Mouse (Mus musculus) adrenal gland, postnatal 14 days (tissue): ENCODE data around the gene Rbak. TPM values are rescaled to one million over a fixed set of nuclear protein-coding genes. Genes with fewer than 3 reads are reported as not detected.
A peak's percentile ranks its signal among the peaks of the same experiment; 100 is the strongest.
"Not testable (repeated sequence)": the region's sequence is repeated elsewhere in the genome, so short reads cannot be mapped to it uniquely, and the experiment has no call there.

Source experiments
- DNase-seq: peaks from one replicate; pipeline ENCODE4 v3.0.0; 2021; ENCODE audit warnings: mixed read lengths
- long read RNA-seq, 2 experiments: library from polyadenylated mRNA; stranded (forward); transcript quantifications; one replicate each; pipeline ENCODE4 v2.0.0; 2021
- total RNA-seq: library from RNA; stranded (reverse); gene quantifications from 2 replicates; pipeline ENCODE4 v1.2.3, GENCODE M21; 2021

Gene Rbak
- 10.5 and 13.4 TPM in 2 replicates for total RNA-seq
- long read RNA-seq, experiment 1, transcript Rbak-201 (5 exons, 3,335 nt): major isoform, 5 of 22 reads
- long read RNA-seq, experiment 1, partial matches to known transcripts: 0 of 22 reads
- long read RNA-seq, experiment 1, other reads (novel, unspliced or antisense): 16 of 22 reads
- long read RNA-seq, experiment 2, partial matches to known transcripts: 1 of 23 reads
- long read RNA-seq, experiment 2, other reads (novel, unspliced or antisense): 19 of 23 reads

DNA sequence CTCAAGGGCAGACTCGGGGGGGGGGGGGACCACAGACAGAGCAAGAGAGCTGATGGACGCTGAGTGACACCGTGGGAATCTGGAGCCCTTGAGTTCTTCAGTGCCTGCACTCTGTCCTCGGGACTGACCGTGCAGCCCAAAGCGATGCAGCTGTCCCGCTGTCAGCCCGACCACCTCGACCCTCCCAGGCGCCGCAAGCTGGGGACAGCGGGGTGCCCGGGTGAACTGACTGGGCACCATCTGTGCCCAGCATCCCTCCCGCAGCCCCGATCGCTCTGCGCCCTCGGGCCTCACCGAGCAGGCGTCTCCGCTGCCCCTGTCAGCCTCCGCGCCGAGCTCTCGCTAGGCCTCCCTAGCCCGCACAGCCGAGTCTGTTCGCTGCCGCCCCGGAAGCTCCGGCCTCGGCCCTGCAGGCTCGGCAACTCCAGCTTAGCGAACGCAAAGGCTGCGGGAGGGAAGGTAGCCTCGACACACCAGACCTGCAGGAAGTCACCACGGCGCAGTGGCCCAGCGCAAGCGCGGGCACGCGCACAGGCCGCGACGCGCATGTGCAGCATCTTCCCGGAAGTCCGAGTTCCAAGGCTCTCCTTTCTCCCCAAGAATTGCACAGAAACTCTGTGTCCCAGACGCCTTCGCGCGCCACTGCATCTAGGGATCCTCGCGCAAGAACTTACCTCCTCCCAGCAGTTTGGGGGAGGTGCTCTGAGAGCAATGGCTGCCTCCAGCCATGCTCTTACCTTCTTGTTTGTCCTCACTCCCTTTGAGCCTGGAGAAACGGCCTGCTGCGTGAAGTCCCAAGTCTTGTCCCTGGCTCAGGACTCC lies at the start of gene Rbak, which contains the start of gene Spdye4b:
TSS of gene Rbak (minus strand) at position 521 of the 822 bp plus-strand sequence.
TSS of gene Spdye4b (plus strand) at position 763 of the 822 bp plus-strand sequence.
- peak; percentile 94 for DNase-seq

DNA sequence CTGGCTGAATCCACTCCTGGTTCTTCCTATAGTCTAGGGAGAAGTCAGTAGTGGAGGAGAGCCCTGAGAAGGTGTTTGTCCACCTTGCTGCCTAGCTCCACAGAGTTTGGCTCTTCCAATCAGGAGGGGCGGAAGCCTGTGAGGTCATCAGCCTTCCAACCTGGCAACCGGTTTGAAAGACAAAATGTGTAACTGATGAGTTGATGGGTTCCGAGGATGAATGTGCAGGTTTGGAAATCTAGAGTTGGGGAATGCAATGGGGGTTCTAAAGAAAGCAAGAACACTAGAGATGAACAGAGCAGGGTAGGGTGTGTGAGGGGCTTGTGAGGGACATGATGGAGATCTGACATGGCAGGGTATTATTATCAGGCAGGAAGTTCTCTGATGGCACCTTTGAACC lies 46.2 kb upstream of the Rbak start, which contains the start of gene Spdye4a:
TSS of gene Spdye4a (minus strand) at position 101 of the 400 bp plus-strand sequence.
- no peak for DNase-seq

DNA sequence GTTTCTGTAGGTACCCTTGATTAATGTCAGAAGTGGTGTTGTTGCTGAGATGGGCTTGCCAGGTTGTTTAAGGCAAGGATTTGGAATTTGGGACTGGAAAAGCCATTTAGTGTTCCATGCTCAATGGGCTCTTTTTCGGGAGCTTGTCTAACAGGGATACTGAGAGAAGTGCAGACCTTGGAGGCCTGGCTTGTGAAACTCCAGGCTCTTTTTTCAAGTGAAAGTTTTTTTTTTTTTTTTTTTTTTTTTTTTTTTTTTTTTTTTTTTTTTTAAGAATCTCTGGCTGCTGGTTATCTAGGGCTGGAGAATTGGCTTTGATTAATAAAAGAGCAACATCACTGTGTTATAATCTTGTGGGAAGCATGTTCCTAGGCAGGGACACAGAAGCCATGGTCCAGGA lies 41.7 kb upstream of the Rbak start:
- no peak for DNase-seq

DNA sequence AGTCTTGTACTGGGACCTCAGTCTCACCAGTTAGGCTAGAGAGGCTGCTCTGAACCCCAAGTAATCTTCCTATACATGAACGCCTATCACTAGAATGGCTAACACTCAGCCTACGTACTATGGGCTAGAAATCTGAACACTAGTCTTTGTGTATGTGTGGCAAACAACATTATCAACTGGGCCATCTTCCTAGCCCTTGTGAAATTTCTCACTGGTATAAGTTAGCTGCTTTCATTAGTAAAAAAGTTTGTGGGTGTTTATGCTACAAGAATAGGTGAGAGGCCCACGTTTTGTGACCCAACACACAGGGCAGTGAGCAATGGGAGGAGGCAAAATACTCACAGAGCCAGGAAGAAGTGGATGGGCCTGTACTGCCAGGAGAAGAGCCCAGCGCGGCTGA lies 40.4 kb upstream of the Rbak start:
- no peak for DNase-seq

DNA sequence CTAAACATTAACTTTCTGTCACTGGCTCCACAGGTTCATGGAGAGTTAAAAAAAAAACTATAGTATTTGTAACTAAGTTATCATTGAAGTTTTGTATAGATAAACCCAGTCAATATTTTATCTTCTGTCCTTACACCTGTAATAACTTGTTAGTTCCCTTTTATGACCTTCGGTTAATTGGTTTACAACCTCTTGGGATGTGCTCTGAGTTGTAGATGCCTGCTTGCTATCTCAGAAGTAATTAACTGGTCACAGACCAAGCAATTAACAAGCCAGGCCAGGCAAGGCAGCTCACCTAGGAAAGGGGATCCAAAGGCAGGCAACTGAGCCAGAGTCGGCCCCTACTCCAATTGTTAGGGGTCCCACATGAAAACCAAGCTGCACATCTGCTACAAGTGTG lies 33.3 kb upstream of the Rbak start:
- DNase-seq: no peak

DNA sequence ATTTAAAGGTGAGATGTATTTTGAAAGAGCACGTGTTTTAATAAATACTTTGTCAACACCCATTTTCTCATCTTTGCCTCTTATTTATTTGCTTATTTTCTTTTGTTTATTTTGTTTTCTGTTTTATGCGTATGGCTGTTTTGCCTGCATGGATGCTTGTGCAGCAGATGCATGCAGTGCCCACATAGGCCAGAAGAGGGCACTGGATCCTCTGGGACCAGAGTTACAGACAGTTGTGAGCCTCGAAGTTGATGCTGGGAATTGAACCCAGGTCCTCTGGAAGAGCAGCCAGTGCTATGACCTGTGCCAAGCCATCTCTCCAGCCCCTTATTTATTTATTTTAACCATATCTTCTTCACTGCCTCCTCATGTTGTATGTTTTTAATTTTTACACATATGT lies 24.4 kb upstream of the Rbak start:
- no peak for DNase-seq

DNA sequence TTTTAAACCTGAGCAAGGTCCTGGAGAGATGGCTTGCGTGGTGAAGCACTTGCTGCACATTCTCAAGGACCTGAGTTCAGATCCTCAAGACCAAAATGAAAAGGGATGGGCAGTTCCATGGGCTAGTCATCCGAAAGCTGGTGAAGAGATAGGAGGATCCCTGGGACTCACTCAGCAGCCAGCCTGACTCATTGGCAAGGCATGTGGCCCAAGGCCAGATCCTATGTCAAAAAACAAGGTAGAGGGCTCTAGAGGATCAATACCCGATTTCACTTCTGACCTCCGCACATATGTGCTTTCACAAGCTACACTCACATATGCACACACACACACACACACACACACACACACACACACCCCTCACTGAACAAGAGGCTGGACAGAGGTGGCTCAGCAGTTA lies 15.9 kb upstream of the Rbak start:
- peak; percentile 25 for DNase-seq

DNA sequence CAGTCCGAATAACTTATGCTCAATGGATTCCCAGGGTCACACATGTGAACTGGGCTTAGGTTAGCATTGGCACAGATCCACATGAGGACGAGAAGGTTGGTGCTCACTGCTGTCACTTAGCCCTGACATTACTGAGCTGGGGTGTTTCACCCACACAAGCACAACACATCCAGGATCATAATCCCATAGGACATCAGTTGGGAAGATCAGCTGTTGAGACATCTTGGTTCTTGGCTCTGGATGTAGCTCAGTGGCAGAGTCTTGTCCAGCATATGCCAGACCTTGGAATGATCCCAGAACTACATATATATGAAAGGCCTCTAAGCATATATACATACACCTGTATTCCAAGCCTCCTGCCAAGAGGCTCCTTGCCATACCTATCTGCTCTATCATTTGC lies 14.6 kb upstream of the Rbak start:
- no peak for DNase-seq

DNA sequence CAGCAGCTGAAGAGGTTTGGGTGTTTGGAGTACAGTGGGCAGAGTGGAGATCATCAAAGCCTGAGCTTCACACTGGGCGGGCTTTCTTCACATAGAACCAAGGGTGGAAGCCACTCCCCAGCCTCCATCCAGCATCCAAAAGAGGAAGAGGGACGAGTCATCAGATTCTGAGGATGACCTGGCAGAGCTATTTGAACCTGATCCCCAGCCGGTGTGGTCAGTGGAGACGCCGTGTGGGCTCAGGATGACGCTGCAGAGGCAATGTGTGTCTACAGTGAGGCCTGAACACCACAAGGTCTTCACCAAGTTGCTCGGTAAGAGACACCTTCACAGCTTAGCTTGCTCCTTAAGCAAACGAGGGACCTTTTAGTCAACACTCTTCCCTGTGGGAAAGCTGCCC lies 14.2 kb upstream of the Rbak start:
- DNase-seq: not testable (repeated sequence)

DNA sequence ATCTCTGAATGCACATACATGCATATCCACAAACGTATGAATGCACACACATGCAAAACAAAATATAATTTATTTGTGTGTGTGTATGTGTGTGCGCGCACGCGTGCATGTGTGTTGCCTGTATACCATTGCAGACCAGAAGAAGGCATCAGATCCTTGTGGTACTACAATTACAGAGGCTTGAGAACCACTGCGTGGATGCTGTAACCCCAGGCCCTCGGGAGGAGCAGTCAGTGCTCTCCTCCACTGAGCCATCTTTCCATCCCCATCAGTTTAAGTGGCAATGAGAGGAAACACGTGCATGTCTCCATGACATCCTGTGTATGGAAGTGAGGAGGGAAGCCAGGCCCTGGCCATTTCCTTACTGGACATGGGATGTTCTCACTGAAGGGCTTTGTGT lies 12.2 kb upstream of the Rbak start:
- no peak for DNase-seq

DNA sequence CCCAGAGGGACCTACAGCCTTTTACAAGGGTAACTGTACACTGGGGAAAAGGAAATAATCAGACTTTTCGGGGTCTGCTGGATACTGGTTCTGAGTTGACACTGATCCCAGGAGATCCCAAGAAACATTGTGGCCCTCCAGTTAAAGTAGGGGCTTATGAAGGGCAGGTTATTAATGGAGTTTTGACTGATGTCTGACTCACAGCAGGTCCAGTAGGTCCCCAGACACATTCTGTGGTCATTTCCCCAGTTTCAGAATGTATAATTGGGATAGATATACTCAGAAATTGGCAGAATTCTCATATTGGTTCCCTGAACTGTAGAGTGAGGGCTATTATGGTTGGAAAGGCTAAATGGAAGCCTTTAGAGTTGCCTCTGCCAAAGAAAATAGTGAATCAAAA lies 7.4 kb upstream of the Rbak start:
- DNase-seq: not testable (repeated sequence)

DNA sequence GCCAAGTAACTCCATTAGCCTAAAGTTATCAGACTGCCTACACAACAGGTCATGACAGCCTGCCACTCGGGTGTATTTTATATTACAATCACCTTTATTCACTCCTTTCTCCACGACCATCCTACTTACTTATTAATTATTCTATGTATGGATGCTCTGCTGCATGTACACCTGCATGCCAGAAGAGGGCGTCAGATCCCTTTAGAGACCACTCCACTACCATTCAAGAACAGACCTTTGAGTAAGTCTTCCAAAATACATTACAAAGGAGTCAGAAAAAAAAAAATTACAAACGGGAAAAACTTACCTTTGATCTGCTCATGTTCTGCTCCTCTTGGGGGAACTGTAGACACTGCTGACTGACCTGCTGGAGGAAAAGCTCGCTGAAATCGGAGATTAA lies 1.4 kb downstream of the Rbak start:
- DNase-seq: peak; percentile 21

DNA sequence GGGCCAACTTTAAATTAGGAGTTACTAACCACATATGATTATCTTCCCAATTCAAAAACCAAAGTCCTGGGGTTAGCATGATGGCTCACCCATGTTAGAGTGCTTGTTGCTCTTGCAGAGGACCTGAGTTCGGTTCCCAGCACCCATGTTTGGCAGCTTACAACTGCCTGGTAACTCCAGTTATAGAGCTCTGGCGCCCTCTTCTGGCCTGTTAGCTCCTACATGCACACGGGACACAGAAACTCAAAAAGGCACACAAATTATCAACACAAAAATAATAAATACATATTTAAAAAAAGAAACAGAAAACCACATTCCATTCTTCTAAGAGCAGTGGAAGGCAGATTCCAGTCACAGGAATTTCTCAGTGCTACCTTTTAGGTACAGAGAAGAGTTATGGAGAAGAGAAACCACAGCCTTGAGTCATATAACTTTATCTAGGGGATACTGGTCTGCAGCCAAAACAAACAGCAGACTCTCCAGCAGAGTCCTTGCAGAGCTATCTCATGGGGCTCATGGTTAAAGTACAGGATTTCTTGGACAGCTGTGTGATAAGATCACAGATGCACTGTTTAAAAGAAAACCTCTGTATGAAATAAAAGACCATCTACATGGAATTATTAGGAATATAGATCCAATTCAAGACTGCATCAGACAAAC lies 2.9 kb downstream of the Rbak start:
- peak; percentile 45 for DNase-seq

DNA sequence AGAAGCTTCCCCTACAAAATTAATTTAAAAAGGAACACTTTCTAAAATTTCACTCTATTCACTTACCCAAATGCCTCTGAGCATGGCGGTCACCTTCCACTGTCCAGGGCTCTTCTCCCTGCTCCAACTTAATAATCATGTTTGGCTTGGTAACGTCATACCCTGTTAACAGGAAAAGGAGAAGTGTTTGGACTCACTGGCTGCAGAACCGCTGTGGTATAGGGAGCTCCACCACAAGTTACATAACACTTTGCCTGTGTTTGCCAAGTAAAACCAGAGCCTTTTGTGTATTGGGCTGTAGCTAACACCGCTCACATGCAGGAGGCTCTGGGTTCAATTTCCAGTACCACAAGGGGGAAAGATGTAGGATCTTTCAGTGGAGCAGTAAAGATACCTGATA lies 4.6 kb downstream of the Rbak start:
- no peak for DNase-seq

DNA sequence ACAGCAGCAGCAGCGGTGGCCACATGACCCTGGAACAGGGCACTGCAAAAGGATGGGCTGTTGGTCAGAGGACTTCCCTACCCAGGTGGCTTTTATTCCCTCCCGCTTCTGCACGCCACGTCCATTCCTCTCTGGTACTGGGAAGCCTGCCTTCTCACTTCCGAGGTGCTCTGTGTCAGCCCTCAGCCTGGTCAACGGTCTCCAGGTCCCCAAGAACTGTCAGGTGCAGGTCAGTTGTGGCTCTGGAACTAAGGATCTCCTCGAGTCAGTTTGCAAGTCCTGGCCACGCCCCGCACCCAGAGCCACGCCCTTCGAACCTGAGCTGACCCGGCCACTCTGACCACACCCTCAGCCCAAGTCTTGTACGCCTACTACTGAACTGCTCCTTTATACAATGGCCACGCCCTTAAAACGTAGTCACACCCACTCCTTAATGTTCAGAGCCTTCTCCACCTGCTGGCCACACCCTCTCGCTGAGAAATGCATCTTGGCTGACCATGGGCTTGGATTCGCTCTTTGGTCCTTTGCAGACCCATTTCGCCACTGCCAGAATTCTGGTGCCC lies 15.0 kb downstream of the Rbak start:
- peak; percentile 37 for DNase-seq

DNA sequence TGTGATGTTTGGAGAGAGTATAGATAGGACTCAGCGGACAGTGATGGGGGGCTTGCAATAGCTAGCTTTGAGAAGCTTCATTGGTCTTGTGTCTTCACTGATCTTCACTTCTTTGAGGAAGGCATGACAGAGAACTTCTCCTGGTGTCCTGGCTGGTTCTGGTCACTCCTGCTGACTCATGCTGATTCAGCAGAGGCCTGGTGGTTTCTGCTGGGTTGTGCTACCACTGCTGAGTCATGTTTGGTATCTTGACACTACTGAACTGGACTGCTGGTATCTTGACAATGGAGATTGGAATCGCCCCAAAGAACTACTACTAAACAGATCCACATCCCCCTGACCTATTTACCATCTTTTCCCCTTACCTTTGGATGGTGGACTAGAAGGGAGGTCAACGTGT lies 25.0 kb downstream of the Rbak start:
- no peak for DNase-seq

DNA sequence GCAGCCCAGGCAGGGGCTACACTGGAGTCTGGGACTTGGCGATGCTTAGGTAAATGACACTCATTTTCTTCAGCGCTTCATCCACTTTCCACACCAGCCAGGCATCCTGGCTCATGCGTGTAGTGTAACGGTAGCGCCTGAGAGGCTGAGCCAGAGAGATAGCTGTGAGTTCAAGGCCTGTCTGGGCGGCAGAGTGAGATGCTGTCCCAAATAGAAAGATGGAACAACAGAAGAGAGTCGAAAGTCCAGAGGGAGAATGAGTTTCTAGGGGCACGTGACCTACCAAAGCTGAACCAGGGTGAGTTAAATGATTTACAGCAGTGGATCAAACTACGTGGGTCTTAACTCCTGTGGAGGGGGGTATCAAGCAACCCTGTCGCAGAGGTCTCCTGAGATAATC lies 26.8 kb downstream of the Rbak start:
- DNase-seq: no peak

DNA sequence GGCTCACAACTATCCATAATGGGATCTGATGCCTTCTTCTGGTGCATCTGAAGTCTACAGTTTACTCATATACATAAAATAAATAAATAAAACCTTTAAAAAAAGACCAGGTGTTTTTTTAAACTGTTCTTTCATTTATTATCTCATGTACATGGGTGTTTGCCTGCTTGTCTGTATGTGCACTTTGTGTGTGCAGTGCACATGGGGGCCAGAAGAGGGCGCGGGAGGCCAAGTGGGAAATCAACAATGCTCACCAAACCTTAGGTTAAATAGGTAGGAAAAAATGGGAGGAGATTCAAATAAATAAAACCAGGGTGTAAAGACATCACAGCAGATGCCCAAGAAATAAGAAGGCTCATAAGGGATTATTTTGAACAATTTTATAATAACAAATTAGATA lies 30.5 kb downstream of the Rbak start:
- no peak for DNase-seq

DNA sequence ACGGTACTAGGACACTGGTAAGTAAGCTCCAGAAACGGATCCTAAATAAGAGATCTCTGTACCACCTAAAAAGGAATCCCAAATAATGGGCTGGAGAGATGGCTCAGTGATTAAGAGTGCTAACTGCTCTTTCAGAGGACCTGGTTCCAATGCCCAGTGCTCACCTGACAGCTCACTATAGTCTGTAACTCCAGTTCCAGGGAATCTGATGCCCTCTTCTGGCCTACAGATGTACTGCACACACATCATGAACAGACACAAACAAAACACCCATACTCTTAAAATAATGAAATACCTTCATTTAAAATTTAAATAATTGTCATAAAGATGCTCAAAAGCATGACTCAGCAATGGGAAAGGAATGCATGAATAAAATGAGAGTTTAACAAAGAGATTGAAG lies 31.0 kb downstream of the Rbak start:
- DNase-seq: no peak

DNA sequence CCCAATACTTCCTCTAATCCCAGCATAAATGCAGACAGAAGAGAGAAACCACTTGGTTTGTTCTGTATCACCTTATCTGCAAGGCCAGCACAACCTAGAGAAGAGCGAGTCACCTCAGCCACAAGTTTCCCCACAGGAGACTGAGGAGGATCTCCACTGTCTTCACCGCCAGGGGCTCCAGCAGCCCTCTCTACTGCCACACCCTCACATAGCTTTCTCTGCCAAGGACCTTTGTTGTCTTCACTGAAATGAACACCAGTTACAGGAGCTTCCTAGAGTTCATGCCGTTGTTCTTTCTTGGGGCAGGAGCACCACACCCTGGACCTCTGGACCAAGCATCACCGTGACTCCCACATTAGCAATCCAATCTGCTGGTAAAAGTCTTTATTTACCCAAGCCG lies 31.9 kb downstream of the Rbak start:
- DNase-seq: peak; percentile 20

DNA sequence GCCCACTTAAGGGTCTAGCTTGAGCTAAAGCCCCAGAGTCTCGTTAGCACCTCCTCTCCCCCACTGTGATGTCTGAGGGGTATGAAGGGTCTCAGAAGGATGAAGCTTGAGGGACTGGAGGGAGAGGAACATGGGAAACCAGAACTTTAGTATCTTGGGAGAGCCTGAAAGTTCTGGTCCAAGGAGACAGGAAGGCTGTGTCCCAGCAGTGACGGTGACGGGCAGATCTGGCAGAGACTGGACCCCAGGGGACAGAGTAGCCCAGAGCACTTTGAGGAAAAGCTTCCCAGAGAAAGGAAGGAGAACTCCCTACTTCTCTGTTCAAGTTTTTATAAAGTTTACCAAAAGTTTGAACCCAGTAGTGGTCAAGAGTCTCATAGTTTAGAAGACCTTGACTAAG lies 33.1 kb downstream of the Rbak start, which contains the start of gene Olfr718-ps1:
TSS of gene Olfr718-ps1 (minus strand) at position 101 of the 400 bp plus-strand sequence.
- DNase-seq: no peak

DNA sequence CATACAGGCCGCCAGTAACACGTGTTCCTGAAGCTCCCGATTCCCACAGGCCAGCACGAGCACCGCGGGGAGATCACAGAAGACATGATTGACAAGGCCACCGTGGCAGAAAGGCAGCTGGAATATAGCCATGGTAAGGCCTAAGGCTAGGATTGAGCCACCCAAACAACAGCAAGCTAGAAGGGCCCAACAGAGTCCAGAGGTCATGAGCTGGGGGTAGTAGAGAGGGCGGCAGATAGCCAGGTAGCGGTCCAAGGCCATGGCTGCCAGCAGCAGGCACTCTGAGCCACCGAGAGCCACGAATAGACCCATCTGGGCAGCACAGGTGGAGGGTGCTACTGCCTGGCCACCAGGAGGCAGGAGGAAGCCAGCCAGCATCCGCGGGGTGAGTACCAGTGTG lies 43.0 kb downstream of the Rbak start:
- peak; percentile 26 for DNase-seq

DNA sequence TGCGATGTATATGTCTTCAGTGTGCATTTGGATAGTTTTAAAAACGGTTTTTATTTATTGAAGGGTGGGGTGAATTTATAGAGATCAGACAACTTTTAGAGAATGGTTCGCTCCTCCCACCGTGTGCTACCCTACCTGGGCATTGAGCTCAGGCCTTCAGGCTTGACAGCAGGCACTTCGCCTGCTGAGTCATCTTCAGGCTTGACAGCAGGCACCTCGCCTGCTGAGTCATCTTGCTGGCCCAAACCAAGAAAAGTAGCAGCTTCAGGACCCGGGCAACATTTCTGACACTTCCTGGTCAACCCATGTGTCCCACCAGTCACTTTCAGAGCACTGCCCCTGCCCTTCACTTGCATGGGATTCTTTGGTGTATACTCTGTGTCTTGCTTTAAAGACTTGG lies 45.5 kb downstream of the Rbak start:
- no peak for DNase-seq
